In genomic region chr5:3260289-3260688, GRCm38 (mm10) we compare ENCODE assay signal across 17 mouse cellular contexts.
"Had no signal": no experiment of that assay in that cellular context is flagged by ENCODE, and none has a peak within 500 bp of the region (broad histone marks: within the 10 kb centered on the region; RNA-seq: fewer than 3 reads in every experiment).

No protein-coding gene starts in this region.

- H3K4me1 ChIP-seq: lung, embryonic 15.5 days; megakaryocyte, embryonic 14.5 days; midbrain, embryonic 13.5 days; midbrain, embryonic 15.5 days; neural tube, embryonic 12.5 days; stomach, embryonic 15.5 days had no signal

- H3K4me3 ChIP-seq: lung, embryonic 15.5 days; megakaryocyte, embryonic 14.5 days; midbrain, embryonic 13.5 days; midbrain, embryonic 15.5 days; neural tube, embryonic 12.5 days; stomach, embryonic 15.5 days had no signal

- DNase-seq: lung, adult 2 months; lung, postnatal 14 days; lung, postnatal 36 days; right cerebral cortex, postnatal 14 days; thymus, adult 18-20 months; thymus, postnatal 14 days; thymus, postnatal 36 days had no signal

- H3K27me3 ChIP-seq: lung, embryonic 15.5 days; megakaryocyte, embryonic 14.5 days; midbrain, embryonic 13.5 days; midbrain, embryonic 15.5 days; neural tube, embryonic 12.5 days; stomach, embryonic 15.5 days had no signal

- H3K4me2 ChIP-seq: lung, embryonic 15.5 days; midbrain, embryonic 11.5 days; midbrain, embryonic 13.5 days; midbrain, embryonic 15.5 days; neural tube, embryonic 12.5 days; stomach, embryonic 15.5 days had no signal

- H3K9me3 ChIP-seq: lung, embryonic 15.5 days; megakaryocyte, embryonic 14.5 days; midbrain, embryonic 13.5 days; midbrain, embryonic 15.5 days; neural tube, embryonic 12.5 days; stomach, embryonic 15.5 days had no signal

- H3K27ac ChIP-seq: lung, embryonic 15.5 days; macrophage; midbrain, embryonic 13.5 days; midbrain, embryonic 15.5 days; neural tube, embryonic 12.5 days; stomach, embryonic 15.5 days; stomach, postnatal 0 days had no signal

- ATAC-seq: lung, postnatal 0 days; midbrain, embryonic 13.5 days; midbrain, embryonic 15.5 days had no signal

- H3K36me3 ChIP-seq: lung, embryonic 15.5 days; midbrain, embryonic 13.5 days; midbrain, embryonic 15.5 days; neural tube, embryonic 12.5 days; stomach, embryonic 15.5 days had no signal

- H3K9ac ChIP-seq: lung, embryonic 15.5 days; midbrain, embryonic 13.5 days; midbrain, embryonic 15.5 days; neural tube, embryonic 12.5 days; stomach, embryonic 15.5 days had no signal
